Mouse (Mus musculus): ENCODE results near the gene Gcn1l1. TPM values are rescaled to one million over a fixed set of nuclear protein-coding genes. Genes with fewer than 3 reads are reported as not detected.
A peak's percentile ranks its signal among the peaks of the same experiment; 100 is the strongest.

The Gcn1l1 gene
- polyA plus RNA-seq, 2 experiments: 11.4 to 14.8 TPM

GRCm38 (mm10) chr5:115529364-115529741 is 35.7 kb upstream of the Gcn1l1 start:
- Histone ChIP-seq H3K9ac (replicated peaks) (no peak overlapping the region), H3K27ac (no peak overlapping the region), H3K4me1 (replicated peaks; ENCODE audit: control insufficient read depth in 2 of 2, insufficient read depth in 2 of 2, low read length in 1 of 2) (peaks cover 31 to 50% of the 10 kb centered on the region in 2 experiments), H3K27me3 (ENCODE audit: control insufficient read depth, insufficient read depth, low read length) (no peaks in the 10 kb centered on the region), H3K4me2 (ENCODE audit: low read depth) (no peak overlapping the region), H3K4me3 (ENCODE audit: insufficient read depth in 1 of 2, low read depth in 2 of 2, low read length in 2 of 2) (no peak overlapping the region), H3K36me3 (replicated peaks; ENCODE audit: control insufficient read depth, insufficient read depth, low read depth) (no peaks in the 10 kb centered on the region), H3K9me3 (ENCODE audit: control insufficient read depth, low read length) (no peaks in the 10 kb centered on the region)
- DNase-seq (ENCODE audit: low read depth in 3 of 3, low spot score in 3 of 3) (no peak), ATAC-seq (ENCODE audit: insufficient read depth) (no peak)
- WGBS (ENCODE audit: insufficient replicate concordance): 54% methylated on average over 8 of the region's 8 CpGs
- TF ChIP-seq EP300 (IDR thresholded peaks at IDR 0.05; ENCODE audit: low read depth) (no peak), CTCF (IDR thresholded peaks at IDR 0.05; ENCODE audit: low read depth) (no peak)

- Histone ChIP-seq H3K27me3 (ENCODE audit: control insufficient read depth, insufficient read depth, low read length) (no peaks in the 10 kb centered on the region), H3K4me3 (ENCODE audit: insufficient read depth in 1 of 2, low read depth in 2 of 2, low read length in 2 of 2) (no peak overlapping the region), H3K4me1 (replicated peaks; ENCODE audit: control insufficient read depth in 2 of 2, insufficient read depth in 2 of 2, low read length in 1 of 2) (peaks cover 31 to 51% of the 10 kb centered on the region in 2 experiments), H3K27ac (peak overlapping the region; percentile 21; the same call in 1 of the 2 replicates), H3K36me3 (replicated peaks; ENCODE audit: control insufficient read depth, insufficient read depth, low read depth) (no peaks in the 10 kb centered on the region), H3K9ac (replicated peaks) (no peak overlapping the region), H3K4me2 (ENCODE audit: low read depth) (peak overlapping the region; percentile 20), H3K9me3 (ENCODE audit: control insufficient read depth, low read length) (no peaks in the 10 kb centered on the region)
- DNase-seq (ENCODE audit: low read depth in 3 of 3, low spot score in 3 of 3) (no peak), ATAC-seq (ENCODE audit: insufficient read depth) (no peak)
- TF ChIP-seq EP300 (IDR thresholded peaks at IDR 0.05; ENCODE audit: low read depth): no peak
- TF ChIP-seq CTCF (IDR thresholded peaks at IDR 0.05; ENCODE audit: low read depth): no peak
- 38% methylated on average over 7 of the region's 7 CpGs for WGBS (ENCODE audit: insufficient replicate concordance)
These were observed 35.2 kb upstream of the Gcn1l1 start for GRCm38 (mm10) chr5:115529742-115530446.

- TF ChIP-seq EP300 (IDR thresholded peaks at IDR 0.05; ENCODE audit: low read depth) (no peak), CTCF (IDR thresholded peaks at IDR 0.05; ENCODE audit: low read depth) (no peak)
- WGBS (ENCODE audit: insufficient replicate concordance): 15% methylated on average over 8 of the region's 8 CpGs
- Histone ChIP-seq H3K36me3 (replicated peaks; ENCODE audit: control insufficient read depth, insufficient read depth, low read depth) (no peaks in the 10 kb centered on the region), H3K27me3 (ENCODE audit: control insufficient read depth, insufficient read depth, low read length) (no peaks in the 10 kb centered on the region), H3K4me3 (ENCODE audit: insufficient read depth in 1 of 2, low read depth in 2 of 2, low read length in 2 of 2) (no peak overlapping the region), H3K27ac (peak overlapping the region; percentile 21; the same call in 1 of the 2 replicates), H3K9me3 (ENCODE audit: control insufficient read depth, low read length) (no peaks in the 10 kb centered on the region), H3K9ac (replicated peaks) (no peak overlapping the region), H3K4me1 (replicated peaks; ENCODE audit: control insufficient read depth in 2 of 2, insufficient read depth in 2 of 2, low read length in 1 of 2) (peaks cover 35 to 56% of the 10 kb centered on the region in 2 experiments), H3K4me2 (ENCODE audit: low read depth) (peak overlapping the region; percentile 20)
- no peak for ATAC-seq (ENCODE audit: insufficient read depth)
- no peak for DNase-seq (ENCODE audit: low read depth in 3 of 3, low spot score in 3 of 3)
These were observed 34.6 kb upstream of the Gcn1l1 start for GRCm38 (mm10) chr5:115530447-115530809.

- Histone ChIP-seq H3K4me2 (ENCODE audit: low read depth) (peak overlapping the region; percentile 72), H3K36me3 (replicated peaks; ENCODE audit: control insufficient read depth, insufficient read depth, low read depth) (no peaks in the 10 kb centered on the region), H3K4me3 (ENCODE audit: insufficient read depth in 1 of 2, low read depth in 2 of 2, low read length in 2 of 2) (peak overlapping the region; percentile 29 to 38; a peak in 3 of 4 replicates), H3K27me3 (ENCODE audit: control insufficient read depth, insufficient read depth, low read length) (no peaks in the 10 kb centered on the region), H3K9me3 (ENCODE audit: control insufficient read depth, low read length) (no peaks in the 10 kb centered on the region), H3K4me1 (replicated peaks; ENCODE audit: control insufficient read depth in 2 of 2, insufficient read depth in 2 of 2, low read length in 1 of 2) (peaks cover 35 to 60% of the 10 kb centered on the region in 2 experiments), H3K9ac (replicated peaks) (peak overlapping the region; percentile 65), H3K27ac (peak overlapping the region; percentile 61)
- peak; percentile 81 to 85 (median 85) for DNase-seq (ENCODE audit: low read depth in 3 of 3, low spot score in 3 of 3)
- ATAC-seq (ENCODE audit: insufficient read depth): peak; percentile 94
- 18% methylated on average over 18 of the region's 18 CpGs for WGBS (ENCODE audit: insufficient replicate concordance)
- no peak for TF ChIP-seq EP300 (IDR thresholded peaks at IDR 0.05; ENCODE audit: low read depth)
- no peak for TF ChIP-seq CTCF (IDR thresholded peaks at IDR 0.05; ENCODE audit: low read depth)
These were observed 33.3 kb upstream of the Gcn1l1 start for GRCm38 (mm10) chr5:115531671-115532270.

- TF ChIP-seq CTCF (IDR thresholded peaks at IDR 0.05; ENCODE audit: low read depth) (no peak), EP300 (IDR thresholded peaks at IDR 0.05; ENCODE audit: low read depth) (no peak)
- H3K9ac ChIP-seq (replicated peaks): no peak overlapping the region
- H3K27me3 ChIP-seq (ENCODE audit: control insufficient read depth, insufficient read depth, low read length): no peaks in the 10 kb centered on the region
- DNase-seq (ENCODE audit: low read depth in 3 of 3, low spot score in 3 of 3): no peak
- H3K4me3 ChIP-seq (ENCODE audit: insufficient read depth in 1 of 2, low read depth in 2 of 2, low read length in 2 of 2): peak overlapping the region in 1 of 2 experiments; percentile 8; a peak in 1 of 4 replicates
- H3K27ac ChIP-seq: no peak overlapping the region
- no peaks in the 10 kb centered on the region for H3K36me3 ChIP-seq (replicated peaks; ENCODE audit: control insufficient read depth, insufficient read depth, low read depth)
- 15% methylated on average over 16 of the region's 16 CpGs for WGBS (ENCODE audit: insufficient replicate concordance)
- peaks cover 35 to 57% of the 10 kb centered on the region in 2 experiments for H3K4me1 ChIP-seq (replicated peaks; ENCODE audit: control insufficient read depth in 2 of 2, insufficient read depth in 2 of 2, low read length in 1 of 2)
- peak overlapping the region; percentile 36 for H3K4me2 ChIP-seq (ENCODE audit: low read depth)
- no peak for ATAC-seq (ENCODE audit: insufficient read depth)
- no peaks in the 10 kb centered on the region for H3K9me3 ChIP-seq (ENCODE audit: control insufficient read depth, low read length)
These were observed 30.7 kb upstream of the Gcn1l1 start for GRCm38 (mm10) chr5:115534290-115534731.
